In the genomic region with DNA sequence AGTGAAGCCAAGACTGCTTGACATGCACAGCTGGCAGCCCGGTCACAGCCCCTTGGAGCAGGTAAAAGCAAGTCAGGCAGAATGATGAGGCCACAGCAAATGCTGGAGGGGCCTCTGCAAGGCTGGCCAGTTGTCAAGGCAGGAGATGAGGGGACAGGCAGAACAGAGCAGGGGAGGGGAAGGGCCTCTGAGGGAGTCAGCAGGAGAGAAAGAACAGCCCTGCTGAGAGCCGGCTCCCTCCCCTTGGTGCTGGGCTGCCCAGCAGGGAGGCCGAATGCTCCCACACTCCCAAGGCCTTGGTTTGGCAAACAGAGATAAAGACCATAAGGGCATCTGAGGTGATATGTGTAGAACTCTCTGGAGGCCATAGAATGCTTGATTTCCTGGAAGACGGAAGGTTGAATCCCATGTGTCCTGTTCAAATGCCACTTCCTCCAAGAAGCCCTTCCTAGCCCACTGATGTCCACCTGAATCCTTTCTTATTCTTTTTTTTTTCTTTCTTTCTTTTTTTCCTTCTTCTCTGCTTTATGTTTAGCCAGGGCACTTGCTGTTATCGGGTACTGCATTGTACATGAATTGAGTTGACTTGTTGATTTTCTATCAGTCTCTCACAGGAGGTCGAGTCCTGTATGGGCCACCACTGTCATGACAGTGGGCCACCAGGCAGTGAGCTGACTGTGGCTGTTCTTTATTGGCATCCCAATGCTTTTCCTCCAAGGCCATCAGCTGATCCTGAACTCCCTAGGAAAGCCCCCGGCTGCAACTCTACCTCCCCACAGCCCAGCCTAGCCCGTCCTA, we compare ENCODE assay signal across 10 mouse cellular contexts.
A peak's percentile ranks its signal among the peaks of the same experiment; 100 is the strongest.
DNase-seq lines count a peak whose midpoint lies in the region; ATAC-seq lines count a peak whose summit lies in the region.
"Had no signal": no experiment of that assay in that cellular context is flagged by ENCODE, and none has a peak within 500 bp of the region (broad histone marks: within the 10 kb centered on the region; RNA-seq: fewer than 3 reads in every experiment).

No protein-coding gene starts in this region.

- H3K4me3 ChIP-seq in heart, embryonic 15.5 days = no peak overlapping the region
- H3K4me3 ChIP-seq in liver, embryonic 11.5 days (ENCODE audit: low read depth, low read length) = no peak overlapping the region
- H3K4me3 ChIP-seq: midbrain, embryonic 15.5 days had no signal

- 0 out of 2 replicates have a peak, but pooled peaks have one; percentile 39 for ATAC-seq in heart, embryonic 15.5 days (replicated peaks; ENCODE audit: insufficient number of reproducible peaks, insufficient read depth, low FRiP score, low read depth)
- peak; percentile 72 for ATAC-seq in liver, embryonic 11.5 days (replicated peaks; ENCODE audit: low FRiP score)
- ATAC-seq: inflammation-experienced regulatory T-cells, adult 6 months; midbrain, embryonic 15.5 days had no signal

- no peaks in the 10 kb centered on the region for H3K36me3 ChIP-seq in heart, embryonic 15.5 days
- no peaks in the 10 kb centered on the region for H3K36me3 ChIP-seq in liver, embryonic 11.5 days (ENCODE audit: control insufficient read depth, insufficient read depth, low read length)
- H3K36me3 ChIP-seq: midbrain, embryonic 15.5 days had no signal

- no peak overlapping the region for H3K27ac ChIP-seq in heart, embryonic 15.5 days
- H3K27ac ChIP-seq in liver, embryonic 11.5 days (ENCODE audit: low read depth, low read length) = no peak overlapping the region
- H3K27ac ChIP-seq: midbrain, embryonic 15.5 days had no signal

- H3K9ac ChIP-seq in heart, embryonic 15.5 days = no peak overlapping the region
- no peak overlapping the region for H3K9ac ChIP-seq in liver, embryonic 11.5 days (ENCODE audit: low read depth, low read length)
- H3K9ac ChIP-seq: lung, embryonic 14.5 days; midbrain, embryonic 15.5 days had no signal

- H3K4me2 ChIP-seq in heart, embryonic 15.5 days = no peak overlapping the region
- H3K4me2 ChIP-seq in liver, embryonic 11.5 days = no peak overlapping the region
- H3K4me2 ChIP-seq: lung, embryonic 14.5 days; midbrain, embryonic 15.5 days had no signal

- peaks cover 6% of the 10 kb centered on the region for H3K4me1 ChIP-seq in heart, embryonic 15.5 days (replicated peaks)
- peaks cover 12% of the 10 kb centered on the region; the same call in 1 of the 2 replicates for H3K4me1 ChIP-seq in liver, embryonic 11.5 days (replicated peaks; ENCODE audit: control insufficient read depth, insufficient read depth, low read length)

- WGBS in heart, embryonic 15.5 days = 54% methylated on average over 8 of the region's 8 CpGs
- WGBS in liver, embryonic 11.5 days = 62% methylated on average over 8 of the region's 8 CpGs

- no peaks in the 10 kb centered on the region for H3K27me3 ChIP-seq in heart, embryonic 15.5 days
- no peaks in the 10 kb centered on the region for H3K27me3 ChIP-seq in liver, embryonic 11.5 days (replicated peaks; ENCODE audit: control insufficient read depth, insufficient read depth, low read length)
- H3K27me3 ChIP-seq: midbrain, embryonic 15.5 days had no signal

- DNase-seq in heart, adult 8-10 months (ENCODE audit: low spot score) = no peak
- DNase-seq in ovary, postnatal 36 days (ENCODE audit: low spot score) = peak; percentile 68
- DNase-seq in ovary, postnatal 14 days (ENCODE audit: low spot score) = no peak
- DNase-seq in liver, embryonic 11.5 days (ENCODE audit: low spot score) = no peak
- peak; percentile 81 for DNase-seq in testis, postnatal 14 days (ENCODE audit: low spot score)
- no peak for DNase-seq in MN1 (ENCODE audit: low spot score)
- DNase-seq: lung, embryonic 14.5 days had no signal

- no peaks in the 10 kb centered on the region for H3K9me3 ChIP-seq in heart, embryonic 15.5 days (replicated peaks)
- no peaks in the 10 kb centered on the region for H3K9me3 ChIP-seq in liver, embryonic 11.5 days (ENCODE audit: control insufficient read depth, low read length)
- H3K9me3 ChIP-seq: midbrain, embryonic 15.5 days had no signal

Comparison
In these comparisons a context has a peak if more than half of its experiments do, and no peak if none do; other contexts are left out.
1. DNase-seq: peak in ovary, postnatal 36 days (single experiment) and testis, postnatal 14 days (single experiment); none in heart, adult 8-10 months (single experiment), ovary, postnatal 14 days (single experiment), liver, embryonic 11.5 days (single experiment) and MN1 (single experiment).